Mouse (Mus musculus): ENCODE results near the gene Tspan32. TPM values are rescaled to one million over a fixed set of nuclear protein-coding genes. Genes with fewer than 3 reads are reported as not detected.

Gene Tspan32
- total and polyA plus RNA-seq, 3 experiments = 59.3 to 247 (median 119) TPM

DNA sequence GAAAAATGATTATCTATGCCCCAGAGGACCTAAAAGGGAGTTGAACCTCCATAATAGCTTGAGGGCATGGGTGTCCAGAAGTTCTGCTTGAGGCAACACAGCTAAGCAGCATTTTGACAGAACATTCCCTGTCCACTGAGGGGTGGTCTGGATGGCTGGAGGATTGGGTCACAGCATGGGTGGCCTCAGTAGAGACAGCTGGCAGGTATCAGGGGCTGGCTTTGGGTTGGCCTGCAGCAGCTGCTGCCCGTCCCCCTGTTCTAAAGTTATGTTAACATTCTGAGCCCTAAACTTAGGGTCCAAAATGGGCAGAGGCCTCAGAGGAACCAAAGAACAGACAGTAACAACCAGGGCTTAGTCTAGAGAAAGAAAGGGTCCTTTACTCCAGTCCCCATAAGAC lies 6.4 kb downstream of the Tspan32 start:
- no peak for TF ChIP-seq GATA1 (IDR thresholded peaks at IDR 0.05; ENCODE audit: borderline replicate concordance, low read length)
- TF ChIP-seq GATA2 (IDR thresholded peaks at IDR 0.05; ENCODE audit: borderline replicate concordance, low read depth, low read length) = no peak
- no peak for TF ChIP-seq TAL1 (conservative IDR thresholded peaks at IDR 0.05; ENCODE audit: low read depth, low read length)
- TF ChIP-seq CTCF (IDR thresholded peaks at IDR 0.05; ENCODE audit: low read depth, low read length) = no peak
- TF ChIP-seq POLR2AphosphoS5 (IDR thresholded peaks at IDR 0.05; ENCODE audit: insufficient replicate concordance, low read depth, low read length) = no peak
- no peaks in the 10 kb centered on the region for H3K9me3 ChIP-seq (replicated peaks)
- no peak overlapping the region for H3K4me3 ChIP-seq (ENCODE audit: low read depth, low read length)
- H3K27me3 ChIP-seq (ENCODE audit: insufficient read depth, low read length) = no peaks in the 10 kb centered on the region
- H3K36me3 ChIP-seq (replicated peaks) = peaks cover 99% of the 10 kb centered on the region
- ATAC-seq (ENCODE audit: extremely low read depth, insufficient number of reproducible peaks, low FRiP score, poor library complexity, severe bottlenecking) = no peak
- DNase-seq (ENCODE audit: low spot score) = no peak
- H3K4me1 ChIP-seq (ENCODE audit: insufficient read depth, low read depth, low read length) = peaks cover 95% of the 10 kb centered on the region

DNA sequence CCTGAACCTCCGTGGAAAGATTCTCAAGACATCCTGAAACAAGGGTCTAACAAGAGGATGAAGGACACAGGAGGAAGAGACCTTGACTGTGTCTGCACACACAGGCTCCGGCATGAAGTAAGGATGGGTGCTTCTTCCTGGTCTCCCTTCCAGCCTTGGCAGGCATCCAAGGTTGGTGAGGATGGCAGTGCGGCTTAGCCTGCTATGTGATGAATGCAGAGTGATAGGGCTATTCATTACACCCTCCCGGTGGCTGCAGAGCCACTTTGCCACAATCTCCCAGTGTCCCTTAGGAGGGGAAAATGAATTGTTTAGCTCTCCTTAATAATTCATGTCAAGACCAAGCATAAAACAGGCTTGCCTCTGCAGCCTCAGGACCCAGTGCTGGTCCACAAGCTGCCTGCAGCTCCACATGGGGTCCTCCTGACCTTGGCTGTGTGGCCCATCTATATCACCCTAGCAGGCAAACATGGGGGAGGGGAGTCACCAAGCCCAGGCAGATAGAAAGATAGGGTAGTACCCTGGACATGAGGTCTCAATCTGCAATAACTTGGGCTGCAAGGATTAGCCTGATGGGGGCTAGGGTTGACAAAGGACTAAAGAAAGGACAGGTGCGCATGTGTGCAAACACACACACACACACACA lies 7.5 kb downstream of the Tspan32 start:
- DNase-seq (ENCODE audit: low spot score) (no peak), ATAC-seq (ENCODE audit: extremely low read depth, insufficient number of reproducible peaks, low FRiP score, poor library complexity, severe bottlenecking) (no peak)
- Histone ChIP-seq H3K4me3 (ENCODE audit: low read depth, low read length) (no peak overlapping the region), H3K36me3 (replicated peaks) (peaks cover 99% of the 10 kb centered on the region), H3K27me3 (ENCODE audit: insufficient read depth, low read length) (no peaks in the 10 kb centered on the region), H3K9me3 (replicated peaks) (no peaks in the 10 kb centered on the region), H3K4me1 (ENCODE audit: insufficient read depth, low read depth, low read length) (peaks cover 95% of the 10 kb centered on the region)
- TF ChIP-seq GATA1 (IDR thresholded peaks at IDR 0.05; ENCODE audit: borderline replicate concordance, low read length) = no peak
- TF ChIP-seq POLR2AphosphoS5 (IDR thresholded peaks at IDR 0.05; ENCODE audit: insufficient replicate concordance, low read depth, low read length) = 0 out of 2 replicates have a peak, but pooled peaks have one; percentile 35
- TF ChIP-seq TAL1 (conservative IDR thresholded peaks at IDR 0.05; ENCODE audit: low read depth, low read length) = no peak

DNA sequence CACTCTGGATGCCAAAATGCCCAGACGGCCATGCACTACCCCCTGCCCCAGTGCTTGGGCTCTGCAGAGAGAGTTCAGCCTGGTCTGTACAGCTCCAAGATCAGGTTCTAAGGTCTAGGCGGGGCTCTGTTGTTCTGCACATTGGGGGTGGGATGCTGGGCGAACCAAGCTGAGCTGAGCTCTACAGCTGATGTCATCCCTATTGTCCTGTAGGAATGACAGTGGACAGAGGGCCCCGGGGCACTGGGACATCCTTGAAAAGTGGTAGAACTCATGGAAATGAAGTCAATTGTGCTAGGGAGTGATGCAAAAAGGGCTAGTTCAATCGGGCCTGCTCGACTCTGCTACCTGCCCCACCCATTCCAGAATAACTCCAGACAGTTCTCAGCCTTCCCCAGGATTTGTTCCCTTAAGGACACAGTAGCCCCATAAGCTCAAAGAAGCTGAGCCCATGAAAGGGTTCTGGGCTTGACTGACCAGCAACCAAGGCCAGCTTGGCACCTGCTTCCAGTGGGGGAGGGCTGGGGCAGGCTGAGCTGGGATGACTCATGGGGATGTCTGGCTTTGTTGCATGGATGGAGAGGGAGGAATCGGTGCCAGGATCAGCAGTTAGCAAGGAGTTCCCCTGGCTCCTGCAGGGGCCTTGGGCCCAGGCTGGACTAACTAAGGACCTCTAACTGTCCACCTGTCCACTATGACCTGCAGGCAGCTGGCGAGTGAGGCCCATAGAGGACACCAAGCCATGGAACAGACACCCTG lies 8.8 kb downstream of the Tspan32 start:
- TF ChIP-seq GATA2 (IDR thresholded peaks at IDR 0.05; ENCODE audit: borderline replicate concordance, low read depth, low read length) = no peak
- no peak for TF ChIP-seq TAL1 (conservative IDR thresholded peaks at IDR 0.05; ENCODE audit: low read depth, low read length)
- TF ChIP-seq CTCF (IDR thresholded peaks at IDR 0.05; ENCODE audit: low read depth, low read length) = no peak
- no peak; the same call in 1 of the 2 replicates for TF ChIP-seq POLR2AphosphoS5 (IDR thresholded peaks at IDR 0.05; ENCODE audit: insufficient replicate concordance, low read depth, low read length)
- TF ChIP-seq GATA1 (IDR thresholded peaks at IDR 0.05; ENCODE audit: borderline replicate concordance, low read length) = no peak
- ATAC-seq (ENCODE audit: extremely low read depth, insufficient number of reproducible peaks, low FRiP score, poor library complexity, severe bottlenecking) = 0 out of 2 replicates have a peak, but pooled peaks have one; percentile 12

DNA sequence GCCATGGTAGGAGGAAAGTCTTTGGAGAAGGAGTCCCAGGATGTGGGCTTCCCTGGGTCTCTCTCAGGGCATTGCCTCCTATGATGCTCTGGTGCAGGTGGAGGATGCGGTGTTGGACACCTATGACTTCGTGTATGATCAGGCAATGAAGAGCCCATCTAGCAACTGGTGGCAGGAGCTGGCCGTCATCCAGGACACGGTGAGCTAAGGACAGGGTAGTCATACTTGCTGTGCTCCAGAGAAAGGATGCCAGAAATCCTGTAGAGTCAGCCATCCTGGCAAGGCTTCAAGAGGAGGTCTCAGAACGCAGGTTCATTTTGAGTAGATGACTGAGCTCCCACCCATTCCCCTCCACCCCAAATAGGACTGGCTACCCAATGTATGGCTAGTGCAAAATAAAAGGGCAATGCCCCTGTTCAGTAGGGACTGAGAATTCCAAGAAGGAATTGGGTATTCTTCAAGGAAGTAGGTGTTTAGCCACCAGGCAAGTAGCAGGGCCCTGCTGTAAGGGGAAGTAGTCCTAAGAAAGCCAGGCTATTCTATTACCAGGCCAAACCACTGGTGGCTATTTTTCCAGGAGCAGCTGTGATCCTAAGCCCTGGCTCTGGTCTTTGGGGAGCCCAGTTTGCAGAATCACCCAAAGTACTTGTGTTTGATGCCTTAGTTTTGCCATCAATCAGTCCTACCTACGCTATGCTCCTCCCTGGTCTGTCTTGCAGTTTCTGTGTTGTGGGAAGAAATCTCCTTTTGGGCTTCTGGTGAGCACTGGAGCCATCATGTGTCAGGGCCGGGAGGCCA lies 10.2 kb downstream of the Tspan32 start:
- Histone ChIP-seq H3K4me1 (ENCODE audit: insufficient read depth, low read depth, low read length) (peaks cover 73% of the 10 kb centered on the region), H3K36me3 (replicated peaks) (peaks cover 100% of the 10 kb centered on the region), H3K4me3 (ENCODE audit: low read depth, low read length) (no peak overlapping the region), H3K9me3 (replicated peaks) (no peaks in the 10 kb centered on the region), H3K27me3 (ENCODE audit: insufficient read depth, low read length) (no peaks in the 10 kb centered on the region)
- ATAC-seq (ENCODE audit: extremely low read depth, insufficient number of reproducible peaks, low FRiP score, poor library complexity, severe bottlenecking) = no peak
- no peak for DNase-seq (ENCODE audit: low spot score)
- TF ChIP-seq CTCF (IDR thresholded peaks at IDR 0.05; ENCODE audit: low read depth, low read length) (no peak), POLR2AphosphoS5 (IDR thresholded peaks at IDR 0.05; ENCODE audit: insufficient replicate concordance, low read depth, low read length) (peak; percentile 26; the same call in 1 of the 2 replicates), GATA2 (IDR thresholded peaks at IDR 0.05; ENCODE audit: borderline replicate concordance, low read depth, low read length) (no peak)

More for the DNA sequence above, 8.8 kb downstream of the Tspan32 start:
- Histone ChIP-seq H3K36me3 (replicated peaks) (peaks cover 99% of the 10 kb centered on the region), H3K4me1 (ENCODE audit: insufficient read depth, low read depth, low read length) (peaks cover 86% of the 10 kb centered on the region), H3K27me3 (ENCODE audit: insufficient read depth, low read length) (no peaks in the 10 kb centered on the region), H3K4me3 (ENCODE audit: low read depth, low read length) (no peak overlapping the region), H3K9me3 (replicated peaks) (no peaks in the 10 kb centered on the region)
- DNase-seq (ENCODE audit: low spot score) = no peak

DNA sequence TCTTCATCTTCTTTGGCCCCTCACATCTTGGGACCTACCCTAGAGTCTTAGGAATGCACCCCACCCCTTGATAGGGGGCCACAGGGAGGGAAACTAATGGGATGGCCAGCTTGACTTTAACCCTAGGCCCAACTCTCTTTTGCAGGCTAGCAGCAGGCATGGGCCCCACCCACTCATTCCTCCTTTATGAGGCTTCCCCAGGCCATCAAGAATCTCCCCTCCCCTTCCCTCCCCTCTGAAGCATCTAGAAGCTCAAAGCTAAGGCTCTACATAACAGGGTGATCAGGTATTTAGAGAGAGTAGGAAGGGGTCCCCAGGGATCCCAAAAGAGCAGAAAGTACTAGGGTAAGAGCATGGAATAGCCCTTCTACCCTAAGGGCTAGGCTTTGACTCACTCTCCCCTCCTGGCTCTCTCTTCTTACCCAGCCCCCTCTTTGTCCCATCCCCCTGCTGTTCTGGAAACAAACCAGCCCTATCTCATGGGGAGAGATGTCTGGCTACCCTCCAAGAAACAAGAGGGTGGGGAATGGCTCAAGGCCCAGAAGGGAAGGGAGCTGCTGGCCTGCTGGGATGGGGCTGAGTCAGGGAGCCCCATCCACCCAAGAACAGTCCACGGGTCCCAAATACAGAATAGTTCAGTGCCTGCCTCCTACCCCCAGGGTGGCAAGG lies 11.0 kb downstream of the Tspan32 start:
- Histone ChIP-seq H3K27me3 (ENCODE audit: insufficient read depth, low read length) (no peaks in the 10 kb centered on the region), H3K36me3 (replicated peaks) (peaks cover 100% of the 10 kb centered on the region), H3K4me3 (ENCODE audit: low read depth, low read length) (no peak overlapping the region), H3K9me3 (replicated peaks) (no peaks in the 10 kb centered on the region), H3K4me1 (ENCODE audit: insufficient read depth, low read depth, low read length) (peaks cover 70% of the 10 kb centered on the region)
- TF ChIP-seq GATA1 (IDR thresholded peaks at IDR 0.05; ENCODE audit: borderline replicate concordance, low read length) (no peak), GATA2 (IDR thresholded peaks at IDR 0.05; ENCODE audit: borderline replicate concordance, low read depth, low read length) (no peak), TAL1 (conservative IDR thresholded peaks at IDR 0.05; ENCODE audit: low read depth, low read length) (no peak), CTCF (IDR thresholded peaks at IDR 0.05; ENCODE audit: low read depth, low read length) (no peak), POLR2AphosphoS5 (IDR thresholded peaks at IDR 0.05; ENCODE audit: insufficient replicate concordance, low read depth, low read length) (no peak; the same call in 1 of the 2 replicates)
- DNase-seq (ENCODE audit: low spot score) = no peak
- ATAC-seq (ENCODE audit: extremely low read depth, insufficient number of reproducible peaks, low FRiP score, poor library complexity, severe bottlenecking) = no peak
